ENCODE assay signal across 8 mouse cellular contexts in genomic region chr6:13836967-13837570, GRCm38 (mm10). TPM values are rescaled to one million over a fixed set of nuclear protein-coding genes. Genes with fewer than 3 reads are reported as not detected.
DNase-seq lines count a peak whose midpoint lies in the region; ATAC-seq lines count a peak whose summit lies in the region.

No protein-coding gene starts in this region.

- no peaks in the 10 kb centered on the region for H3K27me3 ChIP-seq in forebrain, embryonic 14.5 days (replicated peaks; ENCODE audit: control insufficient read depth, insufficient read depth, low read length)
- H3K27me3 ChIP-seq in midbrain, embryonic 14.5 days (ENCODE audit: control insufficient read depth, insufficient read depth, low read length) = no peaks in the 10 kb centered on the region
- H3K27me3 ChIP-seq in kidney, embryonic 16.5 days (ENCODE audit: insufficient read depth, low read length) = peaks cover 15% of the 10 kb centered on the region

- 74% methylated on average over 3 of the region's 3 CpGs for WGBS in forebrain, embryonic 14.5 days
- WGBS in midbrain, embryonic 14.5 days = 63% methylated on average over 3 of the region's 3 CpGs
- WGBS in kidney, embryonic 16.5 days = 79% methylated on average over 3 of the region's 3 CpGs

- ATAC-seq in forebrain, embryonic 14.5 days = no peak
- ATAC-seq in midbrain, embryonic 14.5 days (ENCODE audit: low FRiP score, low TSS enrichment) = no peak
- ATAC-seq in kidney, embryonic 16.5 days (ENCODE audit: low FRiP score, low TSS enrichment) = no peak

- H3K4me1 ChIP-seq in forebrain, embryonic 14.5 days (ENCODE audit: control insufficient read depth, insufficient read depth, low read length) = peaks cover 12% of the 10 kb centered on the region; the same call in 1 of the 2 replicates
- H3K4me1 ChIP-seq in midbrain, embryonic 14.5 days (ENCODE audit: control insufficient read depth, insufficient read depth, low read length) = peaks cover 28% of the 10 kb centered on the region
- H3K4me1 ChIP-seq in kidney, embryonic 16.5 days (ENCODE audit: insufficient read depth, low read length) = no peaks in the 10 kb centered on the region

- H3K9me3 ChIP-seq in forebrain, embryonic 14.5 days (replicated peaks; ENCODE audit: control insufficient read depth, low read length) = no peaks in the 10 kb centered on the region
- H3K9me3 ChIP-seq in midbrain, embryonic 14.5 days (ENCODE audit: control insufficient read depth, low read length) = no peaks in the 10 kb centered on the region
- no peaks in the 10 kb centered on the region for H3K9me3 ChIP-seq in kidney, embryonic 16.5 days (ENCODE audit: low read length)

- DNase-seq in layer of hippocampus, adult 11-12 months (ENCODE audit: low spot score) = peak; percentile 18
- DNase-seq in layer of hippocampus, adult 8-10 months (ENCODE audit: low spot score in 2 of 2) = no peak
- DNase-seq in cerebellum, adult 9-11 months = peak; percentile 31
- DNase-seq in forebrain, embryonic 14.5 days (ENCODE audit: low spot score) = peak; percentile 24
- peak; percentile 56 for DNase-seq in midbrain, embryonic 14.5 days
- DNase-seq in spleen, postnatal 36 days (ENCODE audit: low spot score in 2 of 2) = no peak
- no peak for DNase-seq in thymus, postnatal 36 days

- H3K36me3 ChIP-seq in forebrain, embryonic 14.5 days (ENCODE audit: control insufficient read depth, insufficient read depth, low read length) = no peaks in the 10 kb centered on the region
- no peaks in the 10 kb centered on the region for H3K36me3 ChIP-seq in midbrain, embryonic 14.5 days (ENCODE audit: control insufficient read depth, insufficient read depth, low read length)
- H3K36me3 ChIP-seq in kidney, embryonic 16.5 days (ENCODE audit: insufficient read depth, low read length) = no peaks in the 10 kb centered on the region

- peak overlapping the region; percentile 99 for H3K27ac ChIP-seq in forebrain, embryonic 14.5 days (ENCODE audit: low read depth, low read length)
- peak overlapping the region; percentile 100 for H3K27ac ChIP-seq in midbrain, embryonic 14.5 days (replicated peaks; ENCODE audit: low read depth, low read length)
- H3K27ac ChIP-seq in kidney, embryonic 16.5 days (ENCODE audit: low read length) = no peak overlapping the region

- H3K4me3 ChIP-seq in forebrain, embryonic 14.5 days (ENCODE audit: low read depth, low read length) = peak overlapping the region; percentile 65
- peak overlapping the region; percentile 71 for H3K4me3 ChIP-seq in midbrain, embryonic 14.5 days (replicated peaks; ENCODE audit: low read depth, low read length)
- H3K4me3 ChIP-seq in kidney, embryonic 16.5 days (ENCODE audit: low read length) = no peak overlapping the region

- H3K9ac ChIP-seq in forebrain, embryonic 14.5 days (ENCODE audit: low read length) = peak overlapping the region; percentile 97
- H3K9ac ChIP-seq in midbrain, embryonic 14.5 days (replicated peaks; ENCODE audit: low read length) = peak overlapping the region; percentile 100
- no peak overlapping the region for H3K9ac ChIP-seq in kidney, embryonic 16.5 days (replicated peaks; ENCODE audit: low read length)

- H3K4me2 ChIP-seq in forebrain, embryonic 14.5 days (ENCODE audit: low read length) = peak overlapping the region; percentile 77
- peak overlapping the region; percentile 81 for H3K4me2 ChIP-seq in midbrain, embryonic 14.5 days (ENCODE audit: low read length)
- H3K4me2 ChIP-seq in kidney, embryonic 16.5 days (replicated peaks; ENCODE audit: low read depth, low read length) = no peak overlapping the region

RNA-seq across cellular contexts. Expression of gene Gpr85, which starts 2.7 kb away (rescaled TPM):
- total RNA-seq in layer of hippocampus, adult 8-10 months (2022) = 10 to 100 TPM; 34.9 to 43.6 (median 39.3) TPM
- polyA plus RNA-seq in forebrain, embryonic 14.5 days (2014; fragmentation: Nextera tagmentation; extraction: Ambion mirVana) = 113 and 142 TPM in 2 replicates
- polyA plus RNA-seq in midbrain, embryonic 14.5 days (2014; fragmentation: Nextera tagmentation; extraction: Ambion mirVana) = 107 and 117 TPM in 2 replicates
- polyA plus RNA-seq in kidney, embryonic 16.5 days (2015; fragmentation: Nextera tagmentation; extraction: Ambion mirVana) = 1.3 and 1.7 TPM in 2 replicates

RNA-seq across cellular contexts. Expression of gene 2610001J05Rik, which starts 34.2 kb away (rescaled TPM):
- total RNA-seq in layer of hippocampus, adult 8-10 months (2022) = 10 to 100 TPM; 40.4 to 45.2 (median 42.0) TPM
- 73.0 and 76.9 TPM in 2 replicates for polyA plus RNA-seq in forebrain, embryonic 14.5 days (2014; fragmentation: Nextera tagmentation; extraction: Ambion mirVana)
- 61.9 and 80.6 TPM in 2 replicates for polyA plus RNA-seq in midbrain, embryonic 14.5 days (2014; fragmentation: Nextera tagmentation; extraction: Ambion mirVana)
- polyA plus RNA-seq in kidney, embryonic 16.5 days (2015; fragmentation: Nextera tagmentation; extraction: Ambion mirVana) = 98.8 and 101 TPM in 2 replicates

Comparison
In these comparisons a context has a peak if more than half of its experiments do, and no peak if none do; other contexts are left out.
1. DNase-seq: peak in layer of hippocampus, adult 11-12 months (single experiment), cerebellum, adult 9-11 months (single experiment), forebrain, embryonic 14.5 days (single experiment) and midbrain, embryonic 14.5 days (single experiment); none in layer of hippocampus, adult 8-10 months (0 of 2), spleen, postnatal 36 days (0 of 2) and thymus, postnatal 36 days (0 of 2).
2. RNA of gene Gpr85, which starts 2.7 kb away (polyA plus RNA-seq): 107 to 117 TPM in midbrain, embryonic 14.5 days and 113 to 142 TPM in forebrain, embryonic 14.5 days; 1.3 to 1.7 TPM in kidney, embryonic 16.5 days; every median in the first group is over 10 times any median in the second.